Mouse (Mus musculus) mesoderm, embryonic 11.5 days (tissue): ENCODE data around the gene Susd3.

Experiments
- DNase-seq: peaks from one replicate; pipeline ENCODE4 v3.0.0-alpha.2; 2012; ENCODE audit warnings: low read depth, low spot score

The Susd3 gene

GRCm38 (mm10) chr13:49246626-49247025 is 1.9 kb downstream of the Susd3 start:
- DNase-seq = no peak

- no peak for DNase-seq
Observed at GRCm38 (mm10) chr13:49246011-49246410, 2.5 kb downstream of the Susd3 start.

GRCm38 (mm10) chr13:49245251-49245650 is 3.3 kb downstream of the Susd3 start:
- no peak for DNase-seq

GRCm38 (mm10) chr13:49243492-49243891 is 5.0 kb downstream of the Susd3 start:
- DNase-seq = no peak

- DNase-seq = no peak
Observed at GRCm38 (mm10) chr13:49242321-49243065, 6.0 kb downstream of the Susd3 start.

- no peak for DNase-seq
Observed at GRCm38 (mm10) chr13:49238737-49239136, 9.8 kb downstream of the Susd3 start.

- no peak for DNase-seq
Observed at GRCm38 (mm10) chr13:49237617-49238016, 10.9 kb downstream of the Susd3 start.

- no peak for DNase-seq
Observed at GRCm38 (mm10) chr13:49234711-49235110, 13.8 kb downstream of the Susd3 start.

- no peak for DNase-seq
Observed at GRCm38 (mm10) chr13:49233792-49234572, 14.5 kb downstream of the Susd3 start.

- DNase-seq = no peak
Observed at GRCm38 (mm10) chr13:49225633-49226032, 22.9 kb downstream of the Susd3 start.

GRCm38 (mm10) chr13:49225159-49225558 is 23.3 kb downstream of the Susd3 start:
- no peak for DNase-seq

GRCm38 (mm10) chr13:49224729-49225128 is 23.8 kb downstream of the Susd3 start:
- no peak for DNase-seq

- DNase-seq = no peak
Observed at GRCm38 (mm10) chr13:49224314-49224713, 24.2 kb downstream of the Susd3 start.

- DNase-seq = no peak
Observed at GRCm38 (mm10) chr13:49220912-49221311, 27.6 kb downstream of the Susd3 start.

GRCm38 (mm10) chr13:49219367-49219766 is 29.1 kb downstream of the Susd3 start:
- DNase-seq = no peak

- DNase-seq = no peak
Observed at GRCm38 (mm10) chr13:49218651-49219050, 29.9 kb downstream of the Susd3 start.

- no peak for DNase-seq
Observed at GRCm38 (mm10) chr13:49216808-49217561, 31.5 kb downstream of the Susd3 start.

- DNase-seq = no peak
Observed at GRCm38 (mm10) chr13:49216220-49216552, 32.3 kb downstream of the Susd3 start.

GRCm38 (mm10) chr13:49215504-49216219 is 32.8 kb downstream of the Susd3 start, which contains the start of gene Card19:
Gene Card19, minus strand, starts transcription at chr13:49216037.
- DNase-seq = peak; percentile 95

- no peak for DNase-seq
Observed at GRCm38 (mm10) chr13:49215128-49215503, 33.4 kb downstream of the Susd3 start.

GRCm38 (mm10) chr13:49214454-49214853 is 34.1 kb downstream of the Susd3 start:
- DNase-seq = no peak

GRCm38 (mm10) chr13:49213531-49213932 is 35.0 kb downstream of the Susd3 start:
- DNase-seq = no peak
